Mouse (Mus musculus): ENCODE results near the gene Hist2h3b. TPM values are rescaled to one million over a fixed set of nuclear protein-coding genes. Genes with fewer than 3 reads are reported as not detected.

Gene Hist2h3b
- total RNA-seq (2021): 1,000 to 10,000 TPM in 1 of 2 experiments, 100 to 1,000 TPM in 1; 924 to 1,090 TPM
- long read RNA-seq, experiment 1: 0 reads
- long read RNA-seq, experiment 2: 0 reads

DNA sequence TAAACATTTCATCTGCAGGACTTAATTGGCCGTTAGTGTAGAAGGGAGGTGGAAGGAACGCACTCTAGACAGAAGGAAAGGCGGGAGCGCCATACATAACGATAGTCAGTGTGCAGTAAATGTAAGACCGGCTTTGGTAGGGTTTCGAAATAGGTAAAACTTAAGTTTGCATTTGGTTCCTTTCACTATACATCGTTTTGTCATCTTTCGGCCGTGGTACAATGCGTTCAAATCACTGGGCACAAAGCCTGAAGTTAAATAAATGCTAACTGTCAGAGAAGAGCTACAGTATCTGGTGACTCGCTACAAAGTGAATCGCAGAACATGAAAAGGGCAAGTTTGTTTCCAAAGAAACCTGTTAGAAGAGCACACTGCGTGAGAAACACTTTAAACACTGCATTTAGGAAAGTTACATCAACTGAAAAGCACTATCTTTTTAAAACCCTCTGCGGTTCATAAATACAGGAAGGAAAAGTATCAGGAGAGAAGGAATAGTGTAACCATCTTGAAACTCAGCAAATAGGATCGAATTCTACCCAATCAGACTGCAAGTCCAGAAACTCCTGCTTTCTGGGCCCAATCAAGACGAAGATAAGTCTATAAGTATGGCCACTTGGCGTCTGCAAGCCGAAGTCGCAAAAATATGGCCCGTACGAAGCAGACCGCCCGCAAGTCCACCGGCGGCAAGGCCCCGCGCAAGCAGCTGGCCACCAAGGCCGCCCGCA lies at the start of gene Hist2h3b:
Gene Hist2h3b (plus strand): TSS at position 604 of the 725 bp plus-strand sequence.
- DNase-seq (ENCODE audit: low spot score in 2 of 2): peak; percentile 55 to 59

DNA sequence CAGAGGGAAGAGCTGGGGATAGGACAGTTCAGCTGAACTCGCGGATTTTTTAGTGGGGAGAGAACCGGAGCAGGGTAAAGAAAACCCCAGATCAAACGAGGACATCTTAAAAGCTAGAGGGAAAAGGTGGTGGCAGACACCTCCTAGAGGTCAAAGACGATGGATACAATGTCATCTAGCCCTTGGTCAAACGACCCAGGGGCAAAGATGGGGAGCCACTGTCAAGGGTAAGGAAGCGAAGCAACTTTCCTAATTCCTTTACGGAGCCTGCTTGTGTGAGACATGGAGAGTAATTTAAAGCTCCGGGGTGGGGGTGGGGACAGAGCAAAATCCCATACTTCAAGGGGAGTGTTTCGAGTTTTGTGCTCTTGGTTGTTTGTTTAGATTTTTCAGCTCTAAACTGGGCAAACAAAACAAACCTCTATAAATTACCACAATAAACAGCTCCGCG lies 49.2 kb upstream of the Hist2h3b start:
- no peak for DNase-seq (ENCODE audit: low spot score in 2 of 2)

DNA sequence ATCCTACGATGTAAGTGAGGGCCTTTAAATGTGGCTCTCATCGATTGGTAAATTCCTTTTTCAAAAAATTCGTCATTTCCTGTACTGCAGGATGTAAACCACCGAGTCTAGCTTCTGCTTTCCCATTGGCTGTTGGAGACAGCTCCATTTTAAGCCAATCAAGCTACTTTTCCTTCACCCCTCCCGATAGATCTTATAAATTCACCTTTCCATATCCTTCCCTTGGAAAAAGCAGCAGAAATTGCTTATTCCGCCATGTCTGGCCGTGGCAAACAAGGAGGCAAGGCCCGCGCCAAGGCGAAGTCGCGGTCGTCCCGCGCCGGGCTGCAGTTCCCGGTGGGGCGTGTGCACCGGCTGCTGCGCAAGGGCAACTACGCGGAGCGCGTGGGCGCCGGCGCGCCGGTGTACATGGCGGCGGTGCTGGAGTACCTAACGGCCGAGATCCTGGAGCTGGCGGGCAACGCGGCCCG lies 48.8 kb upstream of the Hist2h3b start, which contains the start of the genes Bola1 and Hist2h2ab:
Gene Bola1 (minus strand): TSS at position 49 of the 470 bp plus-strand sequence.
Gene Hist2h2ab (plus strand): TSS at position 205 of the 470 bp plus-strand sequence.
- DNase-seq (ENCODE audit: low spot score in 2 of 2): peak; percentile 48 to 54

GRCm38 (mm10) chr3:96220131-96220764 lies 48.2 kb upstream of the Hist2h3b start:
- peak in 1 of 2 experiments; percentile 24 for DNase-seq (ENCODE audit: low spot score in 2 of 2)

DNA sequence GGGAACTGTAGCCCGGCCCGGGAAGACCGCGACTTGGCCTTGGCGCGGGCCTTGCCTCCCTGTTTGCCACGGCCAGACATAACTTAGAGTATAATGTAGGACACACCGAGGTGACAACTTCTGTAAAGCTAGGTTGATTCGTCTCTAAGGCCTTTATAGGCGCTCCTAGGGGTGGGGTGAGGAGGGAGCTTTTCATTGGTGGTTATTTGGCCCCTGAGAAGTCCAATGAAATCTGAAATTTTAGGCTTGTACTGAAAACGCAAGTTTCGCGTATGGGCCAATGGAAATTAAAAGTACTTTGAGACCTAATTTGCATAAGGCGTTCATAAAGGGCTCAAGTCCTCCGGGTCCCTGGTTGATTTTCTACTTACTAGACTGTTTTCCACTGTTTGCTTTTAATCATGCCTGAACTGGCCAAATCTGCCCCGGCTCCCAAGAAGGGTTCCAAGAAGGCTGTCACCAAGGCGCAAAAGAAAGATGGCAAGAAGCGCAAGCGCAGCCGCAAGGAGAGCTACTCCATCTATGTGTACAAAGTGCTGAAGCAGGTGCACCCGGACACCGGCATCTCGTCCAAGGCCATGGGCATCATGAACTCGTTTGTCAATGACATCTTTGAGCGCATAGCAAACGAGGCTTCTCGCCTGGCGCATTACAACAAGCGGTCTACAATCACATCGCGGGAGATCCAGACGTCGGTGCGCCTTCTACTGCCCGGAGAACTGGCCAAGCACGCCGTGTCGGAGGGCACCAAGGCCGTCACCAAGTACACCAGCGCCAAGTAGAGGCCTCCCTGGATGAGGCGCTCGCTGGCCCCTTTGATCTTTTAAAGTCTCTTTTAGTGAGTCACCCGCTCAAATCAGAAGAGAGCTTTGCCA lies 47.5 kb upstream of the Hist2h3b start, which contains the start of the genes Hist2h2ac and Hist2h2be:
Gene Hist2h2ac (minus strand): TSS at position 116 of the 875 bp plus-strand sequence.
Gene Hist2h2be (plus strand): TSS at position 355 of the 875 bp plus-strand sequence.
- DNase-seq (ENCODE audit: low spot score in 2 of 2): peak; percentile 54 to 75

DNA sequence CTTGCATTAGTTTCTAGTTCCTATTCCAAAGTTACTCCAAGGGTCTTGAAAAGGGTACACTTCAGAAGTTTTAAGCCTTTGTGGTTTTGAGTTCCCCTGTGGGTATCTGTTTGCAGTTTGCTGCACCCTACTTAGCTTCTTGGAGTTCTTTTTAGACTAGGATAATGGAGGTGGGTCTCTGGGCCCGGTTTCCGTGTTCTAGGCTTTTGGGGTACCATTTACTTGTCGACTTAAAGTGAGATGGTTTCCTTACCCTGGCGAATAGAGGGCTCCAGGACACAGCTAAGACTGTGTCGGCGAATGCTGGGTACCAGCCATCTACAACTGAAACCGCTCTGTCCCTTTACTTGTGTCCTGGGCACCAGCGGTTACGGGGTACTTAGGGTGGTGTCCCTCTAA lies 46.8 kb upstream of the Hist2h3b start:
- no peak for DNase-seq (ENCODE audit: low spot score in 2 of 2)

- no peak for DNase-seq (ENCODE audit: low spot score in 2 of 2)
These were observed 45.7 kb upstream of the Hist2h3b start for GRCm38 (mm10) chr3:96222774-96223173.

GRCm38 (mm10) chr3:96225421-96225820 lies 43.0 kb upstream of the Hist2h3b start:
- no peak for DNase-seq (ENCODE audit: low spot score in 2 of 2)

GRCm38 (mm10) chr3:96226695-96227648 lies 41.5 kb upstream of the Hist2h3b start:
- no peak for DNase-seq (ENCODE audit: low spot score in 2 of 2)

- DNase-seq (ENCODE audit: low spot score in 2 of 2): no peak
These were observed 39.6 kb upstream of the Hist2h3b start for GRCm38 (mm10) chr3:96228828-96229227.

GRCm38 (mm10) chr3:96230404-96230803 lies 38.0 kb upstream of the Hist2h3b start:
- no peak for DNase-seq (ENCODE audit: low spot score in 2 of 2)

GRCm38 (mm10) chr3:96230910-96231757 lies 37.3 kb upstream of the Hist2h3b start:
- DNase-seq (ENCODE audit: low spot score in 2 of 2): no peak

GRCm38 (mm10) chr3:96231758-96232120 lies 36.7 kb upstream of the Hist2h3b start:
- DNase-seq (ENCODE audit: low spot score in 2 of 2): no peak

DNA sequence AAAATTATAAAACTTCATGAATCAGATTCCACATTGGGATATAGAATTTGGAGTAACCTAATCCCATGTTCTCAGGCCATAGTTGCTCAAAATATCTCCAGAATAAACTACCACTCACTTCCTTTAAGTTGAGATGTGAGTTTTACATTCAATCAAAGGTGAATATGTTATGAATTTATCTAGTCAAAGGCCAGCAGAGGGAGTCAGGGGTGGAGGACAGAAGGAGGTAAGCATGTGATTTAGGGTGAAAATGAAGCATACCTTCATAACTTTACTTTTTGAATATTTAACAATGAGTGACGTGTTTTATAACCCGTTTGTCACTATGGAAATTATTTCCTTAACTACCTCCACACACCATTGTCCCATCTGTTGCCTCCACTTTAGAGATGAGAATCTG lies 33.5 kb upstream of the Hist2h3b start:
- no peak for DNase-seq (ENCODE audit: low spot score in 2 of 2)

GRCm38 (mm10) chr3:96235836-96236235 lies 32.6 kb upstream of the Hist2h3b start:
- DNase-seq (ENCODE audit: low spot score in 2 of 2): no peak

DNA sequence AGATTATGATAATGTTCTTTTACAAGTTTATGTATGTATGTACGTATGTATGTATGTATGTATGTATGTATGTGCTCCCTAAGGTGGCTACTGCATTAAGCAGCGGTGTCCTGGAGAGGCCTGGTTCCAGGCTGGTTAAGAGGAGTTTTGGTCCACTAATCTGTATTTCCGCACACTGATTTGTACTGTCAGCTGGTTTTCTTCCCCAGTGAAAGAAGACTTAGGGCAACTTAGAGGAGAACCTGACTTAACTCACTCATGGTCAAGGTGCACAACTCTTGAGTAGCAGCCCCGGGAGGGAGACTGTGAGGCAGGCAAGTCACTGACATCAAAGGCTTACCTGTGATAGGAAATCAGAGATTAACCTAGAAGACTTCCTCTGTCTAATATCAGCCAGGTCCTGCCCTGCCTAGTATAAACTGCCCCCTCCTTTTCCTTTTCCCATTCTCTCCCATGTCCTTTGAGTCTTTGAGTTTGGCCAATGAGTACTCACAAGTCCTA lies 31.6 kb upstream of the Hist2h3b start:
- DNase-seq (ENCODE audit: low spot score in 2 of 2): no peak

- no peak for DNase-seq (ENCODE audit: low spot score in 2 of 2)
These were observed 31.0 kb upstream of the Hist2h3b start for GRCm38 (mm10) chr3:96237335-96237903.

- no peak for DNase-seq (ENCODE audit: low spot score in 2 of 2)
These were observed 30.4 kb upstream of the Hist2h3b start for GRCm38 (mm10) chr3:96237904-96238511.

Measured in adrenal gland, postnatal 4 days (tissue).